Mouse (Mus musculus): ENCODE measurements around the gene Gse1.

The Gse1 gene

DNA sequence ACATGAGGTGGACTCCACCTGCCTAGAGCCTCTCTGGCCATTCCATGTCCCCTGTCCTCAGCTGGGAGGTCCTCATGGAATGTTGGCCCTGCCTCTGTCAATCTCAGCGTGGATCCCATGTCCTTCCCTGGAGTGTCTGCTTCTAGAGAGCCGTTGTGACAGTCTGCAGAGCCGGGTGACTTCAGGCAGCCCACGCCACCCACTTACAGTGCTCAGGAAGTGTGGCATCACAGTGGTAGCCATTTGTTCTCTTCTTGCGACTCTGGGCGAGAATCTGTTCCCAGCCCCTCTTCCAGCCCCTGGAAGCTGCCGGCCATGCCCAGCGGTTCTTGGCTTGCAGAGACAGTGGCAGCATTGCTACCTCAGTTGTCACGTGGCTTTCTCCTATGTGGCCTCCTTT is 191.4 kb downstream of the Gse1 start:
- no peaks in the 10 kb centered on the region for H3K36me3 ChIP-seq (ENCODE audit: insufficient read depth, low read length)
- H3K27me3 ChIP-seq (ENCODE audit: insufficient read depth, low read length) = peaks cover 35% of the 10 kb centered on the region
- H3K9me3 ChIP-seq (ENCODE audit: low read length) = no peaks in the 10 kb centered on the region
- H3K4me3 ChIP-seq (replicated peaks; ENCODE audit: low read length) = no peak overlapping the region
- peaks cover 73% of the 10 kb centered on the region for H3K4me1 ChIP-seq (replicated peaks; ENCODE audit: low read depth, low read length)
- TF ChIP-seq POU5F1 (IDR thresholded peaks at IDR 0.05; ENCODE audit: borderline replicate concordance, low read length) (no peak), NANOG (IDR thresholded peaks at IDR 0.05; ENCODE audit: borderline replicate concordance, low read length) (no peak), CTCF (conservative IDR thresholded peaks at IDR 0.05; ENCODE audit: low read length) (no peak)

DNA sequence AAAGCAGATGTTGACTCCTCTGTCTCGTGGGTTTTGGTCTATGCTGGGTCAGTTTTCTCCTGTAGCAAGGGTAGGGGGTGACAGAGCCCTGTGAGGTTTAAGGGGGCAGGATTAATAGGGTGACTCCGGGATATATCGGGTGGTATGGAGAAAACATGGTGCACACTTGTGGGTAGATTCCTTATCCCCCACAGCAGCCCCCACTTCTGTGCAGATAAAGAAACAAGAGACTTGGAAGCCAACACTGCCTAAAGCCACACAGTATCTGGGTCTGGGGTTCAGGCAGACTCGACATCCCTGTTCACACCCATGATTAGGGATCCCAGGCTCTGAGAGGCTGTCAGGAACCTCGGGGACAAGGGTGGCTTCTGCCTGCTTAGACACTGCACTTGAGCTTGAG is 192.0 kb downstream of the Gse1 start:
- no peak for TF ChIP-seq NANOG (IDR thresholded peaks at IDR 0.05; ENCODE audit: borderline replicate concordance, low read length)
- TF ChIP-seq CTCF (conservative IDR thresholded peaks at IDR 0.05; ENCODE audit: low read length) = no peak
- TF ChIP-seq POU5F1 (IDR thresholded peaks at IDR 0.05; ENCODE audit: borderline replicate concordance, low read length) = no peak
- peaks cover 79% of the 10 kb centered on the region for H3K4me1 ChIP-seq (replicated peaks; ENCODE audit: low read depth, low read length)
- peaks cover 38% of the 10 kb centered on the region for H3K27me3 ChIP-seq (ENCODE audit: insufficient read depth, low read length)
- H3K9me3 ChIP-seq (ENCODE audit: low read length) = no peaks in the 10 kb centered on the region
- no peak overlapping the region for H3K4me3 ChIP-seq (replicated peaks; ENCODE audit: low read length)
- H3K36me3 ChIP-seq (ENCODE audit: insufficient read depth, low read length) = no peaks in the 10 kb centered on the region

DNA sequence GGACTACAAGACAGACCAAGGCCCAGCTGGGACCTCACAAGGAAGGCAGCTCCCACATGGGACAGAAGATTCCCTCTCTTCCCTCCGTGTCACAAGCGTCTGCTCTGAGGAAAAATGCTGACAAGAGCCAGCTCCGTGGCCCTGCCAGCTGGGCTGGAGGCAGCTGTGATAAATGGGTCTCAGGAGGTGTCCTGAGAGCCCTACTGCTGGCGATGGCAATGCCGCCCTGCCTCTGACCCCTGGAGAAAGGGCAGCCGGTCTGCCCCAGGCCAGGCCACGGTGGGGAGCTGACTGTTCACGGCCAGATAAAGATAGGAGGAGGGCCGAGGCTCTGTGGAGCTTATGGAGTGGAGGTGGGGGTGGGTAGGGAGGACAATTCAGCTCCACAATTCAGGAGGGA is 193.4 kb downstream of the Gse1 start:
- Histone ChIP-seq H3K27me3 (ENCODE audit: insufficient read depth, low read length) (peaks cover 30% of the 10 kb centered on the region), H3K4me3 (replicated peaks; ENCODE audit: low read length) (peak overlapping the region; percentile 32), H3K4me1 (replicated peaks; ENCODE audit: low read depth, low read length) (peaks cover 80% of the 10 kb centered on the region), H3K9me3 (ENCODE audit: low read length) (no peaks in the 10 kb centered on the region), H3K36me3 (ENCODE audit: insufficient read depth, low read length) (no peaks in the 10 kb centered on the region)
- TF ChIP-seq CTCF (conservative IDR thresholded peaks at IDR 0.05; ENCODE audit: low read length) = no peak
- no peak for TF ChIP-seq POU5F1 (IDR thresholded peaks at IDR 0.05; ENCODE audit: borderline replicate concordance, low read length)

DNA sequence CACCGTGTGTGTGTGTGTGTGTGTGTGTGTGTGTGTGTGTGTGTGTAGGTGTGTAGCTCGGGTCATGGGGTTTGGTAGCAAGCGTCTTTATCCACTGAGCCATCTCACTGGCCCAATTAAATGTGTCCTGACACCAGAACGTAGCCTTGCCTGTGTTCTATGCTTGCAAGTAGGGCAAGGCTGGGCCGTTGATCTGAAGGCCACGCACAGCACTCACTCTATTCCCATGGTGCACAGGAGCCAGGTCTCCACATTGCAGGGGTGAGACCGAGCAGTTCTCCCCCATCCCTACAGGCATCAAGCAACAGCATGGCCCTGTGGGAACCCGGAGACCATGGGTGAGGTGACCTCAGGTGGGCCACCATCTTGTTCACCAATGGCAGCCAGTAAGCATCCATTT is 194.0 kb downstream of the Gse1 start:
- H3K36me3 ChIP-seq (ENCODE audit: insufficient read depth, low read length) = no peaks in the 10 kb centered on the region
- H3K27me3 ChIP-seq (ENCODE audit: insufficient read depth, low read length) = peaks cover 30% of the 10 kb centered on the region
- peaks cover 80% of the 10 kb centered on the region for H3K4me1 ChIP-seq (replicated peaks; ENCODE audit: low read depth, low read length)
- TF ChIP-seq NANOG (IDR thresholded peaks at IDR 0.05; ENCODE audit: borderline replicate concordance, low read length) = no peak
- TF ChIP-seq CTCF (conservative IDR thresholded peaks at IDR 0.05; ENCODE audit: low read length) = no peak
- no peak for TF ChIP-seq POU5F1 (IDR thresholded peaks at IDR 0.05; ENCODE audit: borderline replicate concordance, low read length)
- H3K4me3 ChIP-seq (replicated peaks; ENCODE audit: low read length) = no peak overlapping the region
- no peaks in the 10 kb centered on the region for H3K9me3 ChIP-seq (ENCODE audit: low read length)

DNA sequence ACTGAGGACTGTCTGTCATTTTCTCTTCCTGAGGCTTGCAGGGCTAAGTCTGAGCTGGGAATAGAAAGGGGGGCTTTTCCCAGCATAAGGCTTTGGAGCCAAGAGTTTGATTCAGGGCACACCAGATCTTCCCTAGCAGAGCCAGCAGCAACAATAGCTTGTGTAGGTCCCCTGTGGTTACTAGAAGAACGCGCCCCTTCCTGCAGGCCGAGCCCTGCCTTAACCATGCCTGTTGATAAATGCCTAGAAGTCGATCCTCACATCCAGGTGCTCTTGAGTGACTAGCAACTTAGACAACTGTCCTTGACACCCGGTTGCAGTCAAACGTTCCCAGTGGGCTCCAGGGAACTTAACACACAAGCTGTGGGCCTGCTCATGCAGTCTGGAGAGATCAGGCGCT is 195.3 kb downstream of the Gse1 start:
- no peaks in the 10 kb centered on the region for H3K9me3 ChIP-seq (ENCODE audit: low read length)
- H3K36me3 ChIP-seq (ENCODE audit: insufficient read depth, low read length) = no peaks in the 10 kb centered on the region
- H3K4me1 ChIP-seq (replicated peaks; ENCODE audit: low read depth, low read length) = peaks cover 80% of the 10 kb centered on the region
- H3K27me3 ChIP-seq (ENCODE audit: insufficient read depth, low read length) = peaks cover 30% of the 10 kb centered on the region
- TF ChIP-seq NANOG (IDR thresholded peaks at IDR 0.05; ENCODE audit: borderline replicate concordance, low read length) = no peak
- TF ChIP-seq POU5F1 (IDR thresholded peaks at IDR 0.05; ENCODE audit: borderline replicate concordance, low read length) = no peak
- no peak for TF ChIP-seq CTCF (conservative IDR thresholded peaks at IDR 0.05; ENCODE audit: low read length)
- no peak overlapping the region for H3K4me3 ChIP-seq (replicated peaks; ENCODE audit: low read length)

DNA sequence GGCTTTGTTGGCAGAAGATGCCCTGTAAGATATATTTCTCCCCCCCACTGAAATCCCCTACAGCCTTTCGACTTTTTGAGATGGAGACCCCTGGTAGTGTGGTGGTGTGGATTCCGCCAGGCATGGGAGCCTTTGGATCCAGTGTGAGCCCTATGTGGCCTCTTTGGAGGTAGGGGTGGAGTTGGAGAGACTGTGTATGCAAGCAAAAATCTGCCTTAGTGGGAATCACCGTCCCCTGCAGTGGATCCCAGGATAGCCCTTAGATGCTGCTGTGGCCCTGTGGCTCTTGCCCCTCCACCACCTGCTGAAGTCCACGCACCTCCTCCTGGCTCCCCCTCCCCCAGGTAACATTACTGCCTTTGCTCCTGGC is 196.6 kb downstream of the Gse1 start:
- Histone ChIP-seq H3K4me3 (replicated peaks; ENCODE audit: low read length) (0 out of 2 replicates have a peak overlapping the region, but pooled peaks have one; percentile 23), H3K36me3 (ENCODE audit: insufficient read depth, low read length) (no peaks in the 10 kb centered on the region), H3K27me3 (ENCODE audit: insufficient read depth, low read length) (peaks cover 20% of the 10 kb centered on the region), H3K4me1 (replicated peaks; ENCODE audit: low read depth, low read length) (peaks cover 85% of the 10 kb centered on the region), H3K9me3 (ENCODE audit: low read length) (peaks cover 3% of the 10 kb centered on the region; the same call in 1 of the 2 replicates)
- TF ChIP-seq CTCF (conservative IDR thresholded peaks at IDR 0.05; ENCODE audit: low read length) (no peak), POU5F1 (IDR thresholded peaks at IDR 0.05; ENCODE audit: borderline replicate concordance, low read length) (no peak), NANOG (IDR thresholded peaks at IDR 0.05; ENCODE audit: borderline replicate concordance, low read length) (no peak)

DNA sequence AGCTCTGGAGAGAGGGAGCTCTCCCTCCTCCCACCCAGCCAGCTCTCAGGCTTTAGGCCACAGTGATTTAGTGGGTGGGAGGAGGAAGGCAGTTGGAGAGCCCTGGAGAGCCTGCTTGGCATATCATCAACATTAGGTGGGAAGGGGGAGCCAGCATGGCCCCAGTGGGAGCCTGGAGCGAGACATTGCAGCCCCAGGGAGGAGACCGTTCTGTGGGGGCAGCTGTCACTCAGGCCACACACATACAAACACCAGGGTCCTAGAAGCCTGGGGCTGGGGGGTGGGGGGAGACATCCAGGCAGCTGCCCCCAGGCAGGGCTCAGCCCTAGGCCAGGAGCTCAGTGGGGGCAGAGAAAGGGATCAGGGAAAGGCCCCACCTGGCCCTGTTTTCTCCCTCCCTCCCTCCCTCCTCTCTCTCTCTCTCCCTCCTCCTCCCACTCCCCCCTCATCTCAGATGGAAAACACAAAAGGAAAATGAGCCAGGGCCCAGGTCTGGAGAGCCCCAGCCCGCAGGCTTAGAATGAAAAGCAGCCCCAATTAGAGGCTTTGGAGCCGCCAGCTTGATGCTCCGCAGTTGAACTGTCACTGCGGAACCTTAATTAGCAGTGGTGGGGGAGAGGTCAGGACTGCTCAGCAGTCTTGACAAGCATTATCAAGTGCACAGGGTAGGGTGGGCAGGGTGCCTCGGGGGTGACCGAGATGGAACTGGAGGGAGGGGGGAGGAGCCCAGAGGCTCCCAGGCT is 197.1 kb downstream of the Gse1 start:
- Histone ChIP-seq H3K27me3 (ENCODE audit: insufficient read depth, low read length) (peaks cover 14% of the 10 kb centered on the region), H3K4me1 (replicated peaks; ENCODE audit: low read depth, low read length) (peaks cover 89% of the 10 kb centered on the region), H3K9me3 (ENCODE audit: low read length) (peaks cover 3% of the 10 kb centered on the region; the same call in 1 of the 2 replicates), H3K36me3 (ENCODE audit: insufficient read depth, low read length) (no peaks in the 10 kb centered on the region), H3K4me3 (replicated peaks; ENCODE audit: low read length) (0 out of 2 replicates have a peak overlapping the region, but pooled peaks have one; percentile 23)
- no peak for TF ChIP-seq NANOG (IDR thresholded peaks at IDR 0.05; ENCODE audit: borderline replicate concordance, low read length)
- no peak for TF ChIP-seq POU5F1 (IDR thresholded peaks at IDR 0.05; ENCODE audit: borderline replicate concordance, low read length)
- TF ChIP-seq CTCF (conservative IDR thresholded peaks at IDR 0.05; ENCODE audit: low read length) = no peak

DNA sequence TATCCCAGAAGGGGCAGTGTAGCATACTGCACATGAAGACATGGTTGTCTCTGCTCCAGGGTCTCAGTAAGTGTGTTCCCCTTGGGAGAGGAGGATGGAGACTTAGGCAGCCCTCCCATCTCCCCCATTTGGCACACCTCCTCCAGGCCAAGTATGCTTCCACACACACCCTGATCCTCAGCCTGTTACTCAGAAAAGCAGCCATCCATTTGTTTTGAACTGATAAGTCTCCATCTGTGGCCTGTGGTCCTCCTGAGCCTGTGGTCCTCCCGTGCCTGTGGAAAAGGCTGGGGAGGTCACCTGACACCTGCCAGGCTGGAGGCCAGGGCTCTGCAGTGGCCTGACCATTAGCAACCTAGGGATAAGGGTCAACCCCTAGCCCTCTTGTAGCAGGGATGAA is 197.8 kb downstream of the Gse1 start:
- Histone ChIP-seq H3K9me3 (ENCODE audit: low read length) (peaks cover 3% of the 10 kb centered on the region; the same call in 1 of the 2 replicates), H3K4me3 (replicated peaks; ENCODE audit: low read length) (0 out of 2 replicates have a peak overlapping the region, but pooled peaks have one; percentile 10), H3K4me1 (replicated peaks; ENCODE audit: low read depth, low read length) (peaks cover 92% of the 10 kb centered on the region), H3K27me3 (ENCODE audit: insufficient read depth, low read length) (peaks cover 13% of the 10 kb centered on the region), H3K36me3 (ENCODE audit: insufficient read depth, low read length) (no peaks in the 10 kb centered on the region)
- TF ChIP-seq NANOG (IDR thresholded peaks at IDR 0.05; ENCODE audit: borderline replicate concordance, low read length) (no peak), CTCF (conservative IDR thresholded peaks at IDR 0.05; ENCODE audit: low read length) (no peak), POU5F1 (IDR thresholded peaks at IDR 0.05; ENCODE audit: borderline replicate concordance, low read length) (no peak)

Measured in E14TG2a.4 (cell line).